Mouse (Mus musculus) lung, embryonic 15.5 days (tissue): ENCODE data around the gene Katnb1. TPM values are rescaled to one million over a fixed set of nuclear protein-coding genes. Genes with fewer than 3 reads are reported as not detected.

ENCODE experiments used
- ATAC-seq: fragments of 200-750 bp; cut with Nextera tagmentation; 2 replicates; pipeline ENCODE4 v1.8.0; 2017; ENCODE audit warnings: moderate number of reproducible peaks, borderline replicate concordance; ENCODE audit not compliant: low FRiP score, low TSS enrichment; ENCODE audit errors: extremely low read depth
- H3K27ac ChIP-seq: fragments of 300-500 bp; sonication (generic); 2 replicates; pipeline ENCODE4 v1.5.1; 2015; ENCODE audit warnings: moderate library complexity, mild to moderate bottlenecking, inconsistent platforms
- H3K27me3 ChIP-seq: fragments of 300-500 bp; sonication (generic); 2 replicates; pipeline ENCODE4 v1.6.1; 2015; ENCODE audit warnings: inconsistent platforms
- H3K36me3 ChIP-seq: fragments of 300-500 bp; sonication (generic); 2 replicates; pipeline ENCODE4 v1.6.1; 2015; ENCODE audit warnings: inconsistent platforms
- H3K4me1 ChIP-seq: fragments of 300-500 bp; sonication (generic); 2 replicates; pipeline ENCODE4 v1.6.1; 2015; ENCODE audit warnings: inconsistent platforms
- H3K4me2 ChIP-seq: fragments of 300-500 bp; sonication (generic); 2 replicates; pipeline ENCODE4 v1.6.1; 2015; ENCODE audit warnings: inconsistent platforms, mild to moderate bottlenecking, moderate library complexity
- H3K4me3 ChIP-seq: fragments of 300-500 bp; sonication (generic); 2 replicates; pipeline ENCODE4 v1.5.1; 2015; ENCODE audit warnings: mild to moderate bottlenecking, inconsistent platforms
- H3K9ac ChIP-seq: fragments of 300-500 bp; sonication (generic); 2 replicates; pipeline ENCODE4 v1.6.1; 2015; ENCODE audit warnings: inconsistent platforms
- H3K9me3 ChIP-seq: fragments of 300-500 bp; sonication (generic); 2 replicates; pipeline ENCODE4 v1.6.1; 2016; ENCODE audit warnings: inconsistent platforms
- WGBS: fragments of 180-500 bp; shearing (Covaris S2); methylation state at CpG from one replicate; pipeline ENCODE4 v1.1.7; 2015; 5-methylcytosine and 5-hydroxymethylcytosine counted together
- polyA plus RNA-seq: library from polyadenylated mRNA; unstranded; fragments of >200 nt; fragmentation: Nextera tagmentation; extraction: Ambion mirVana; gene quantifications from 2 replicates; pipeline ENCODE4 v1.2.1, GENCODE M21; 2015

Gene Katnb1
- polyA plus RNA-seq, 1 experiment from 2014 or later: 19.4 TPM

DNA sequence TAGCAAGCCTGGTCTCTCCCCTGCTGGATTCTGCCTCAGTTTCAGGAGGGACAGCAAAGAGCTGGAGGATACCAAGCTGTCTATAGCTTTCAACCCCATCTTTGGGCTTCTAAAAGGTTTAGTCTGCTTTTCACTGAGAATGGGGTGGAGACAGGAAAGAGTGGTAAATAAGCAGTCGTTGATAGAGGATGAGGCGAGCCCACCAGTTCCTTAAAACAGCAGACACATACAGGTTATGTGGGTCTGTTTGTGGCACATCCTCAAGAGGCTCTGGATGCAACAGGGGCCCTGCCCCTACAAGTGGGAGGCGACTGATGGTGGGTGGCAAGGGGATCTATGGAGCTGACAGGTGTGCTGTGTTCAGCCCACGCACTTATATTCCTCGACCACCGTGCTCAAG lies 22.3 kb upstream of the Katnb1 start:
- ATAC-seq: no peak
- H3K9me3 ChIP-seq: no peaks in the 10 kb centered on the region
- 72% methylated on average over 6 of the region's 6 CpGs for WGBS

DNA sequence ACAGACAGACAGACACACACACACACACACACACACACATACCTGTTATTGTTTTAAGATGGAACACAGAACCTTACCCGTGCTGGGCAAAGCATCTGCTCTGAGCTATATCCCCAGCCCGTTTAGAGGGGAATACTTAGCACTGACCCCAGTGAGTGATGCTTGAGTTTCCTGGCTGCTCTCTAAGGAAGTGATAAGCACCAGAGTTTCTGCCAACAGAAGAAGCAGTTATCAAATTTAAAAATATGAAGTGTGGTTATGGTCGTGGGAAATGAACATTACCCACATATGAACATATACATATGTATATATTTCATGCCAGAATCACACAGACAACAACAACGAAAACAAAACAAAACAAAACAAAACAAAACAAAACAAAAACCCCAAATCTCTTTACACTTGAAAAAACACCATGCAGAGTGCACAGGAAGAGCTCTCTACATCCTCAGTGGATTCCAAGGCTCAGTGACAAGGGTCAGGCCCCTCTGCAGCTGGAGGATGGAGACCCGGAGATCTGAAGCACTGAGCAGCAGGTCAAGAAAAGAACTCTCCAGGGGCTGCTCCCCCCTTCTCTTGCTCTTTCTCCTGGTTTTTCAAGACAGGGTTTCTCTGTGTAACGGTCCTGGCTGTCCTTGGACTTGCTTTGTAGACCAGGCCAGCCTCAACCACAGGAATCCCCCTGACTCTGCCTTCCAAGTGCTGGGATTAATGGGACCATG lies 21.0 kb upstream of the Katnb1 start:
- 31% methylated on average over 6 of the region's 6 CpGs for WGBS
- no peaks in the 10 kb centered on the region for H3K27me3 ChIP-seq
- no peak for ATAC-seq
- no peak overlapping the region for H3K4me2 ChIP-seq
- no peak overlapping the region for H3K9ac ChIP-seq
- no peaks in the 10 kb centered on the region for H3K36me3 ChIP-seq
- H3K27ac ChIP-seq: no peak overlapping the region
- no peak overlapping the region for H3K4me3 ChIP-seq
- no peaks in the 10 kb centered on the region for H3K9me3 ChIP-seq
- H3K4me1 ChIP-seq: 0 out of 2 replicates have a peak, but pooled peaks cover 3% of the 10 kb centered on the region

More for the DNA sequence above, 22.3 kb upstream of the Katnb1 start:
- Histone ChIP-seq H3K36me3 (no peaks in the 10 kb centered on the region), H3K4me3 (no peak overlapping the region), H3K4me1 (0 out of 2 replicates have a peak, but pooled peaks cover 3% of the 10 kb centered on the region), H3K4me2 (no peak overlapping the region), H3K9ac (no peak overlapping the region), H3K27me3 (no peaks in the 10 kb centered on the region), H3K27ac (no peak overlapping the region)

DNA sequence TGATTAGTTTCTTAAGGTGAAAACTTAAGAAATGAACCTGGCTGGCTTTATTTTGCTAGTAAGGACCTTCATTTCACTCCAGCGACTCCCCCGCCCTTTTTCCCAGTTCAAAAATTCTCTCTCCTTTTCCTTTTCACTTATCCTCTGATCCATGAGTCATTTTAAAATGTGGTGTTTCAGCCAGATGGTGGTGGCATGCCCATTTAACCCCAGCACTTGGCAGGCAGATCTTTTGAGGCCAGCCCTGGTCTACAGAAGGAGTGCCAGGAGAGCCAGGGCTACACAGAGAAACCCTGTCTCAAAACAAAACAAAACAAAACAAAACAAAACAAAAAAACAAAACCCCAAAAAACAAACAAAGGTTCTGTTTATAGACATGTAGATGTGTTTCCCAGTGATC lies 16.5 kb upstream of the Katnb1 start:
- no peak overlapping the region for H3K27ac ChIP-seq
- no peak overlapping the region for H3K9ac ChIP-seq
- H3K36me3 ChIP-seq: no peaks in the 10 kb centered on the region
- H3K9me3 ChIP-seq: no peaks in the 10 kb centered on the region
- WGBS: 91% methylated on average over 2 of the region's 2 CpGs
- no peak overlapping the region for H3K4me2 ChIP-seq
- 0 out of 2 replicates have a peak, but pooled peaks cover 3% of the 10 kb centered on the region for H3K4me1 ChIP-seq
- no peak for ATAC-seq
- H3K27me3 ChIP-seq: no peaks in the 10 kb centered on the region
- H3K4me3 ChIP-seq: no peak overlapping the region

DNA sequence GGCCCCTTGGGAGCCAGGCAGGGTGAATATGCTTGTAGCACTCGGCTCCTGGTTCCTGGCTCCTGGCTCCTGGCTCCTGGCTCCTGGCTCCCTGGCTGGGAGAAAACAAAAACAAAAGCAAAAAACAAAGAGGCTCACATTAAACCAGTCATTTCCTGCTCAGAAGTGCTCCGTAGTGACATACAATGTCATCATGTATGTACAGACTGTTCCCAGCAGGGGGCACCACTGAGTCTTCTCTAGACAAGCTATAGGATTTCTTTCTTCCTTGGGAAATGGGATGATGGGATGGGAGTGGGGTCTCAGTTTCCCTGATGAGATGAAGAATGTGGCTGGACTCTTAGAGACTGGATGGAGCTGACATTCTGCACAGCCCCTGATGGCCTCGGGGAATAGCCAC lies 13.4 kb upstream of the Katnb1 start:
- Histone ChIP-seq H3K4me3 (no peak overlapping the region), H3K9me3 (no peaks in the 10 kb centered on the region), H3K27ac (no peak overlapping the region), H3K9ac (no peak overlapping the region), H3K4me2 (no peak overlapping the region), H3K36me3 (no peaks in the 10 kb centered on the region), H3K27me3 (no peaks in the 10 kb centered on the region), H3K4me1 (0 out of 2 replicates have a peak, but pooled peaks cover 3% of the 10 kb centered on the region)
- no peak for ATAC-seq
- 42% methylated on average over 3 of the region's 3 CpGs for WGBS

DNA sequence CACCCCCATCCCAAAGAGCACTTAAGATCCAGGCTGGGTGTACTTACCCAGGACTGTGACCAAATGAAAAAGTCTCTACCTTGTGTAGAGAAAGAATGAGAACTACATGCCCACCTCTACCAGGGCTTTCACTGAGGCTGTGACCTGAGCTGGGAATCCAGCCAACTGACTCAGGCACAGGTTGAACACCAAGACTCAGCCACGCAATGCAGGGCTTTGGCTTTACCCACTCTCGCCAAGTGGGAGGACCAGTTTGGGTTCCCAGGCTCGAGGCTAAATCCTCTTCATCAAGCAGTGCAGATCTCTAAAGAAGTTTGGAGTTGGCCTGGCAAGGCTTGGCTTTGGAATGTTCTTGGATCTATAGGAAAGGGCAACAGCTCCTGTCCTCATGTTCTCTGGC lies 5.5 kb upstream of the Katnb1 start:
- H3K9ac ChIP-seq: no peak overlapping the region
- no peaks in the 10 kb centered on the region for H3K9me3 ChIP-seq
- no peak overlapping the region for H3K27ac ChIP-seq
- H3K4me2 ChIP-seq: no peak overlapping the region
- no peaks in the 10 kb centered on the region for H3K4me1 ChIP-seq
- no peaks in the 10 kb centered on the region for H3K36me3 ChIP-seq
- no peaks in the 10 kb centered on the region for H3K27me3 ChIP-seq
- H3K4me3 ChIP-seq: no peak overlapping the region
- 62% methylated on average over 3 of the region's 3 CpGs for WGBS
- ATAC-seq: no peak

DNA sequence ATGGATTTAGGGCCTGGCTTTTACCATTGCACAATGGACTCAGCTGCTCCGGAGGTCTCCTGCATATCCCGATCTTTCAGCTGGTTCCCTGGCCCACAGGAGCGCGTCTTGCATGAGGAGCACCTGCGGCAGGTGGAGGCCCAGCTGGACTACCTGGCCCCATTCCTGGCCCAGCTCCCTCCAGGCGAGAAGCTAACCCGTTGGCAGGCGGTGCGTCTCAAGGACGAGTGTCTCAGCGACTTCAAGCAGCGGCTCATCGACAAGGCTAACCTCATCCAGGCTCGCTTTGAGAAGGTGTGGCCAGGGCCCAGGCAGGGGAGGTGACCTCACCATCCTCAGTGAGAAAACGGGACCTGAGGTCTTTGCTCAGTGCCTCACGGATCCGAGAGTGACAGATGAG lies 4.8 kb upstream of the Katnb1 start:
- Histone ChIP-seq H3K9me3 (no peaks in the 10 kb centered on the region), H3K4me2 (no peak overlapping the region), H3K27me3 (no peaks in the 10 kb centered on the region), H3K9ac (no peak overlapping the region), H3K27ac (no peak overlapping the region), H3K36me3 (no peaks in the 10 kb centered on the region), H3K4me3 (no peak overlapping the region), H3K4me1 (no peaks in the 10 kb centered on the region)
- 65% methylated on average over 17 of the region's 17 CpGs for WGBS
- ATAC-seq: no peak

DNA sequence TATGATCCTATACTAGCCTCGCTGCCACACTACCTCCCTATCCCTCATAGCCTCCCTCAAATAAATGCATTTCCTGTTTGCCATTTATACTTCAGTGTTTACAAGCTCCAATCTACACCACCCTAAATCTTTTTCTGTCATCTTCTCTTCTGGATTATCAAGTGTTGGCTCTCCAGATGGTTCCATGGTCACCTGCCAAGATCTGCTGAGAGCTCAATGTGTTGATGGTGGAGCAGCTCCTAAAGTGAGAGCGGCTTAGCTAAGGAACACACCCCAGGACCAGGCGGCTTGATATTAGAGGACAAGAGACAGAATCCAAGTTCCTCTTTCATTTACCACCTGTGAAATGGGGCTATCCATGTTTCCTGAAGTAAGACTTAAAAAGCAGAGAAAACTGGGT lies 2.9 kb upstream of the Katnb1 start:
- H3K27ac ChIP-seq: no peak overlapping the region

DNA sequence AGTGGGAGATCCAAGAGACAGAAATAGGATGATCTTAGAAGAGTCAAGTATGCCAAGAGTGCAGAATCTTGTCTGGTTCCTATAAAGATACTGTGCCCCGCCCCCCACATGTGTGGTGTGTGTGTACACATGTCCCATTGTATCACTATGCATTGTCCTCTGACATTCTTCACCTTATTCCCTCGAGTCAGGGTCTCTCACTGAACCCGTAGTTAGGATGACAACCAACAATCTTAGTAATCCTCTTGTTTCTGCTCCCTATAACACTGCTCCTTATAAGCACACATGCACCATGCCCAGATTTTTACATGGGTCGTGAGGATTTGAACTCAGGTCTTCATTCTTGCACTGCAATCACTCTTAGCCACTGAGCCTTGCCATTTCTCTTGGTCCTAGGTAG lies 1.7 kb upstream of the Katnb1 start:
- Histone ChIP-seq H3K4me3 (no peak overlapping the region), H3K27me3 (no peaks in the 10 kb centered on the region), H3K9me3 (no peaks in the 10 kb centered on the region), H3K27ac (no peak overlapping the region), H3K4me2 (no peak overlapping the region), H3K9ac (no peak overlapping the region), H3K4me1 (peaks cover 9% of the 10 kb centered on the region), H3K36me3 (no peaks in the 10 kb centered on the region)
- no peak for ATAC-seq
- 77% methylated on average over 4 of the region's 4 CpGs for WGBS

More for the DNA sequence above, 2.9 kb upstream of the Katnb1 start:
- ATAC-seq: no peak
- H3K9me3 ChIP-seq: no peaks in the 10 kb centered on the region
- H3K4me1 ChIP-seq: peaks cover 9% of the 10 kb centered on the region
- H3K4me3 ChIP-seq: no peak overlapping the region
- no peak overlapping the region for H3K9ac ChIP-seq
- WGBS: 80% methylated on average over 3 of the region's 3 CpGs
- H3K36me3 ChIP-seq: no peaks in the 10 kb centered on the region
- H3K4me2 ChIP-seq: no peak overlapping the region
- no peaks in the 10 kb centered on the region for H3K27me3 ChIP-seq

DNA sequence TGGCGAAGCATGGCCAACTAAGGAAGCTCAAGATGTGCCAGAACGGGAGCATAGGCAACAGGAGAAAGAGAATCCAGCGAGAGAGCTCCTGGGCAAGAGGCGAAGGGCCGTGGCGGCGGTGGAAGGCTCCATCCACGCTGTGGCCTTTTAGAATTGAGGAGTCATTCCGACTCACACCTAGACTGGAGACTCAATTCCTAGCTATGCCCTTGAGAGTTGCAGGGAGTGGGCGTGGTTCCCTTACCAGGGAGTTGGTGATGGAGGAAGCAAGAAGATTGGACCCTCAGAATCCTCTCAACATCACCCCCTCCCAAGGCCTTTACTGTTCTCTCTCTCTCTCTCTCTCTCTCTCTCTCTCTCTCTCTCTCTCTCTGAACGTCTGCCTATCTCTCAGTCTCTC lies 664 bp downstream of the Katnb1 start:
- Histone ChIP-seq H3K27me3 (no peaks in the 10 kb centered on the region), H3K4me2 (peak overlapping the region; percentile 89), H3K36me3 (no peaks in the 10 kb centered on the region), H3K4me1 (peaks cover 9% of the 10 kb centered on the region), H3K27ac (0 out of 2 replicates have a peak overlapping the region, but pooled peaks have one; percentile 75), H3K9me3 (no peaks in the 10 kb centered on the region), H3K9ac (peak overlapping the region; percentile 79), H3K4me3 (peak overlapping the region; percentile 94)
- no peak for ATAC-seq
- 7% methylated on average over 11 of the region's 11 CpGs for WGBS

DNA sequence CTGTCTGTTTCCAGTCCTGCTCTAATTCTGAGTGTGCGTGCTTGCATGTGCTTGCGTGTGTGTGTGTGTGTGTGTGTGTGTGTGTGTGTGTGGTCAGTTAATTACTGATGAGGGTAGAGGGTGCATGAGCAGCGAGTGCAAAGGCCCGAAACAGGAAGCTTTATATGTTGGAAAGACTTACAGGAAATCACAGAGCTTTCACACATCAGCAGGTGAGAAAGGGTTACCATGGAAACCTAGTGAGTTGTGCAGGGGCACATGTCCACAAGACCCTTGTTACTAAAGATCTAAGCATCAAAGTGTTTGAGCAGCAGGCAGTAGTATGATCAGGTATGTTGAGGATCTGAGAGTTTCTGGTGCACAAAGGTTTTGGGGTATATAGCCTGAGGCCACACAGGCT lies 3.3 kb downstream of the Katnb1 start:
- Histone ChIP-seq H3K9me3 (no peaks in the 10 kb centered on the region), H3K4me1 (peaks cover 9% of the 10 kb centered on the region), H3K27ac (no peak overlapping the region), H3K4me2 (no peak overlapping the region), H3K27me3 (no peaks in the 10 kb centered on the region), H3K36me3 (peaks cover 10% of the 10 kb centered on the region; the same call in 1 of the 2 replicates), H3K9ac (no peak overlapping the region), H3K4me3 (no peak overlapping the region)
- ATAC-seq: no peak
- 88% methylated on average over 4 of the region's 4 CpGs for WGBS

DNA sequence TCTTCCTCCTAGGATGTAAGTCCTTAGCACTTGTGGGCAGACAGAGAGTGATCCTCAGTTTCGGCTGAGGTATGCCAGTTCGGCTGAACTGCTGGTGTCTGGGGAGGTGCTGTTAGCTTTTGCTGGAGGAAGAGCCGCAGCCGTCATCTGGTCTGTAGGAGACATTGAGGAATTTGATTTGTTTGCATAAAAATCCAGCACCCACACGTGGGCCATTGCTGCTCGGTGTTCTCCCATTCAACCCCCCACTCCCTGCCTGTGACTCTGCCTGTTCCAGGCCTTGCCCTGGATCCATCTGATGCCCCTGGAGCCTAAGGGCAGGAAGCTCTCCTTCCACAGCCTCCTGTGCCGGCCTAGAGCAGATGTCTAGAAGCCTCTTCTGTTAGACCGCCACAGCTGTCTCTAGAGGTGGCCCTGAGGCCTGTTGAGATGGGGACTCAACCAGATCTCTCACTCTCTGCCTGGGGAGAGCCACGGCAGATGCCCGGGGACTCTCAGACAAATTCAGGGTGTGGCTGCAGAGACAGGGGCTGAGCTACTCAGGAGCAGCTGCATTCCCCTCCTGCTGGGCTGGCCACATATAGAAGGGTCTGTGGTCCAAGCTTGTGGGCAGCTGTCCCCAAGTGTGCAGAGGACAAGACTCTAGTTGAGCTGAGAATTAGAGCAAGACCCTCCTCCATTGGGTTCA lies 3.9 kb downstream of the Katnb1 start:
- Histone ChIP-seq H3K4me1 (peaks cover 9% of the 10 kb centered on the region), H3K36me3 (peaks cover 13% of the 10 kb centered on the region; the same call in 1 of the 2 replicates), H3K27ac (no peak overlapping the region), H3K4me2 (no peak overlapping the region), H3K4me3 (no peak overlapping the region), H3K9me3 (no peaks in the 10 kb centered on the region), H3K27me3 (no peaks in the 10 kb centered on the region), H3K9ac (no peak overlapping the region)
- WGBS: 68% methylated on average over 10 of the region's 10 CpGs
- no peak for ATAC-seq

DNA sequence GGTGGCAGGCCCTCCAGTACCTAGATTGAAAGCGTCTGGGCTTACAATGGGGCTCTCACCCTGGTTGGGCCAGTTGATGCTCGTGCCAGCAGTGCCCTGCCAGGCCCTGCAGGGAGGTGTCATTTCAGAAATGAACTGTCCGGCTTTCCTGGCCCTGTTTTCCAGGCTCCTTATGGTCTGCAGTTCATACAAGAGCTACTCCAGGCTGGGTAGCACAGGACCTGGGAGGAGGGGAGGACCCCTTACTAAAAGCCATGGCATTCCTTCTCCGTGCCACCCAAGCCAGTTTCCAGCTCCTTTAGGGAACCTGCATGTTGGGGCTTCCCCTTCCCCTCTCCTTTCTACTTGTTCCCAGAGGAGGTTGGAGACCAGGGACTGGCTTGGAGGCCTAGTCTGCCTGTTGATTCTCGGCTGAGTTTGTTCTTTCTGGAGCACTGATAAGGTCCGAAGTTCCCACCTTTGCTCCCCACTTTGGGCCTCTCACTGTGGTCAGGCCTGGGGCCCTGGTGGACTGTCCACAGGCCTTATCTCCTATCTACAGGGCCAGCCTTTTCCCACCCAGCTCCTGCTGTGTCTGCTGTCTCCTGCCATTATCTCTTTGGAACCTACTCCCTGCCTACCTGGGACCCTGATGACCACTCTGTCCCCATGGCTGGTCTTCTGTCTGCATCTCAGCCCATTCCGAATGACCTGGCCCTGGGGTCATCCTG lies 4.6 kb downstream of the Katnb1 start:
- H3K27me3 ChIP-seq: no peaks in the 10 kb centered on the region
- H3K27ac ChIP-seq: no peak overlapping the region
- no peak overlapping the region for H3K9ac ChIP-seq
- H3K4me2 ChIP-seq: no peak overlapping the region
- WGBS: 79% methylated on average over 7 of the region's 7 CpGs
- H3K36me3 ChIP-seq: peaks cover 16% of the 10 kb centered on the region; the same call in 1 of the 2 replicates
- H3K4me3 ChIP-seq: no peak overlapping the region
- no peak for ATAC-seq
- peaks cover 9% of the 10 kb centered on the region for H3K4me1 ChIP-seq
- H3K9me3 ChIP-seq: no peaks in the 10 kb centered on the region
